Mouse (Mus musculus): ENCODE measurements at regions not wholly inside any gene's neighbourhood (a gene's known extent, or its start where the extent isn't known, plus 50 kb on each side); places are given as distances from the start of the nearest gene placed in this dataset.

GRCm38 (mm10) chr5:111675673-111676261, 58.0 kb upstream of the Gm26897 start:
- DNase-seq = peak; percentile 84
- peak; percentile 47 for TF ChIP-seq CTCF (IDR thresholded peaks at IDR 0.05)
- intact Hi-C loops (cut with DNase I) = no loop called here
- H3K4me3 ChIP-seq = no peak overlapping the region; the same call in 1 of the 2 replicates
- H3K27ac ChIP-seq = peak overlapping the region; percentile 81

- TF ChIP-seq CTCF (IDR thresholded peaks at IDR 0.05) = no peak
- Histone ChIP-seq H3K4me3 (no peak overlapping the region), H3K27ac (no peak overlapping the region)
- no peak for DNase-seq
- intact Hi-C loops (cut with DNase I) = no loop called here
These were observed 55.8 kb upstream of the Gm26897 start for GRCm38 (mm10) chr5:111677847-111678311.

- TF ChIP-seq CTCF (IDR thresholded peaks at IDR 0.05) = no peak
- no peak overlapping the region for H3K4me3 ChIP-seq
- DNase-seq = no peak
- H3K27ac ChIP-seq = no peak overlapping the region
- intact Hi-C loops (cut with DNase I) = no loop called here
These were observed 55.2 kb upstream of the Gm26897 start for GRCm38 (mm10) chr5:111678496-111678895.

GRCm38 (mm10) chr5:111681362-111682028, 52.2 kb upstream of the Gm26897 start:
- Histone ChIP-seq H3K27ac (no peak overlapping the region), H3K4me3 (no peak overlapping the region)
- intact Hi-C loops (cut with DNase I) = loop anchor here (2.0 to 10.0 kb wide), 2 partner anchors 267 to 473 kb away; no protein-coding TSS in a partner anchor
- DNase-seq = no peak
- TF ChIP-seq CTCF (IDR thresholded peaks at IDR 0.05) = no peak

GRCm38 (mm10) chr5:111682899-111683298, 50.8 kb upstream of the Gm26897 start:
- Histone ChIP-seq H3K27ac (no peak overlapping the region), H3K4me3 (no peak overlapping the region)
- intact Hi-C loops (cut with DNase I) = loop anchor here (2.0 to 10.0 kb wide), 2 partner anchors 268 to 472 kb away; no protein-coding TSS in a partner anchor
- peak; percentile 90 for TF ChIP-seq CTCF (IDR thresholded peaks at IDR 0.05)
- peak; percentile 76 for DNase-seq
